Mouse (Mus musculus) right cerebral cortex, postnatal 36 days (tissue): ENCODE results near the gene Ranbp3.

Experiments
- DNase-seq, 2 experiments: peaks; one replicate each; pipeline ENCODE4 v3.0.0; 2022; ENCODE audit warnings: low spot score in 2 of 2, mixed read lengths in 1 of 2

Ranbp3 gene

GRCm38 (mm10) chr17:56723419-56724161 is 50.5 kb downstream of the Ranbp3 start:
- no peak for DNase-seq

GRCm38 (mm10) chr17:56727029-56727649 is 54.0 kb downstream of the Ranbp3 start:
- DNase-seq, result no peak

- DNase-seq, result no peak
Observed at GRCm38 (mm10) chr17:56727659-56728058, 54.6 kb downstream of the Ranbp3 start.

GRCm38 (mm10) chr17:56728117-56728516 is 55.0 kb downstream of the Ranbp3 start:
- DNase-seq, result no peak

- no peak for DNase-seq
Observed at GRCm38 (mm10) chr17:56729151-56729550, 56.1 kb downstream of the Ranbp3 start.

GRCm38 (mm10) chr17:56729656-56730055 is 56.6 kb downstream of the Ranbp3 start:
- no peak for DNase-seq

- no peak for DNase-seq
Observed at GRCm38 (mm10) chr17:56736534-56736933, 63.4 kb downstream of the Ranbp3 start.

GRCm38 (mm10) chr17:56738221-56738620 is 65.1 kb downstream of the Ranbp3 start:
- no peak for DNase-seq

GRCm38 (mm10) chr17:56740118-56740787 is 67.2 kb downstream of the Ranbp3 start:
- DNase-seq, result no peak

GRCm38 (mm10) chr17:56740788-56741160 is 67.7 kb downstream of the Ranbp3 start:
- no peak for DNase-seq

- DNase-seq, result no peak
Observed at GRCm38 (mm10) chr17:56744173-56744572, 71.1 kb downstream of the Ranbp3 start.

- DNase-seq, result no peak
Observed at GRCm38 (mm10) chr17:56751404-56752072, 78.4 kb downstream of the Ranbp3 start.

GRCm38 (mm10) chr17:56753452-56753851 is 80.4 kb downstream of the Ranbp3 start:
- no peak for DNase-seq

GRCm38 (mm10) chr17:56754271-56755185 is 81.4 kb downstream of the Ranbp3 start:
- DNase-seq, result no peak

GRCm38 (mm10) chr17:56756703-56757399 is 83.8 kb downstream of the Ranbp3 start:
- DNase-seq, result no peak

GRCm38 (mm10) chr17:56757416-56758123 is 84.5 kb downstream of the Ranbp3 start, which contains the start of gene Nrtn:
TSS of gene Nrtn (minus strand) at chr17:56757530.
- no peak for DNase-seq

- no peak for DNase-seq
Observed at GRCm38 (mm10) chr17:56758132-56758531, 85.0 kb downstream of the Ranbp3 start.

- no peak for DNase-seq
Observed at GRCm38 (mm10) chr17:56759261-56759660, 86.2 kb downstream of the Ranbp3 start.

- no peak for DNase-seq
Observed at GRCm38 (mm10) chr17:56761077-56761476, 88.0 kb downstream of the Ranbp3 start.
